Mouse (Mus musculus): ENCODE measurements around the gene Myo16. TPM values are rescaled to one million over a fixed set of nuclear protein-coding genes. Genes with fewer than 3 reads are reported as not detected.

Gene Myo16
- polyA plus RNA-seq, 1 experiment from 2014 or later, result 0.67 TPM

- whole genome bisulfite sequencing, result 84% methylated on average over 3 of the region's 3 CpGs
These were observed 392.2 kb downstream of the Myo16 start for GRCm38 (mm10) chr8:10545890-10546289.

DNA sequence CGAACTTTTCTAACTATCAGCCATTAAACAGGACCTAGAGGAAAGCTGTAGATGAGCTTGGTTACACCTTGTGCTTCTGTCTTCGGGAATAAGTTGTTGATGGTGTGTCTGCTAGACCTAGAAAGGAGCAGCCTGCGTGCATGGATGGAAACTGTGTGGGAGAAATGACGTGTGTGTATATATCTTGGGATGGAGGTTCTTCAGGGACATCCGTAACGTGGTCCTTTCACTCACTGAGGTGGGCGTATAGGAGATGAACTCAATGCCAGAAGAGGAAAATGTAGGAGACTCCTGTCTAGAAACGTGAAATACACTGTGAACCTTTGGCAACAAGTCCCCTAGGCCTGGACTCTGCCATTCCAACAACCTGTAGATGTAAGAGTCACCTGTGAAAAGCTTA lies 392.8 kb downstream of the Myo16 start:
- 0 out of 2 replicates have a peak, but pooled peaks cover 7% of the 10 kb centered on the region for H3K9me3 ChIP-seq
- 82% methylated on average over 8 of the region's 8 CpGs for WGBS
- ATAC-seq (ENCODE audit: borderline replicate concordance, extremely low read depth, low FRiP score, low TSS enrichment), result no peak

More at GRCm38 (mm10) chr8:10545890-10546289, 392.2 kb downstream of the Myo16 start:
- H3K9ac ChIP-seq, result no peak overlapping the region
- no peaks in the 10 kb centered on the region for H3K36me3 ChIP-seq
- no peaks in the 10 kb centered on the region for H3K4me1 ChIP-seq
- no peak overlapping the region for H3K27ac ChIP-seq
- H3K9me3 ChIP-seq, result 0 out of 2 replicates have a peak, but pooled peaks cover 7% of the 10 kb centered on the region
- H3K4me2 ChIP-seq, result no peak overlapping the region
- H3K4me3 ChIP-seq, result no peak overlapping the region
- no peaks in the 10 kb centered on the region for H3K27me3 ChIP-seq
- ATAC-seq (ENCODE audit: borderline replicate concordance, extremely low read depth, low FRiP score, low TSS enrichment), result no peak

DNA sequence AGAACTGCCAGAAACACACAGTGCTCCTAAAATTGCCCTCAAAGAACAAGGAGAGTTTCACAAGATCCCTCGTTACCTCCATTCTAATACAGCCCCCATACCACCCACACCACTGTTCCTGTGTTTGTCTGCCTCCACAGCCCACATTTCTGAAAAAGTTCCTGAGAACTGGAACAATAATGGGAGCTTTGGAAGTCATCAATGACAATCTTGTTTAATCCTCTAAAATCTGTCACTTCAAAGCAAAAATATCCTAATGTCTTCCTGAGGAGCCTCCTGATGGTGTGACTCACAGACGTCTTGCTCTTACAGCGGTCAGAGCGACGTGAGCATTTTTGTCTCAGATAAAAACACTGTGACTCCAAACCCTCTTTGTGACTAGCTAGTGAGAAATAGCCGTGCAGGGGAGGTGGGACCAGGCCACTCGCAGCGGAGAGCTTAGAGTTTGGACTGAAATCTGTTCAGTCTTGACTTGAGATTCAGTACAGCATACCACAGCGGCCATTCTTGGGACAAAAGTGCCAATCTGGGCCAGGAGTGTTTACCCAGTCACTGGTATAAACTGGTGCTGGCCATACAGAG lies 394.4 kb downstream of the Myo16 start:
- Histone ChIP-seq H3K4me1 (no peaks in the 10 kb centered on the region), H3K9ac (no peak overlapping the region), H3K4me2 (no peak overlapping the region), H3K36me3 (no peaks in the 10 kb centered on the region), H3K27me3 (no peaks in the 10 kb centered on the region), H3K27ac (no peak overlapping the region), H3K4me3 (no peak overlapping the region), H3K9me3 (0 out of 2 replicates have a peak, but pooled peaks cover 7% of the 10 kb centered on the region)
- no peak for ATAC-seq (ENCODE audit: borderline replicate concordance, extremely low read depth, low FRiP score, low TSS enrichment)
- 39% methylated on average over 9 of the region's 9 CpGs for WGBS

More for the DNA sequence above, 392.8 kb downstream of the Myo16 start:
- Histone ChIP-seq H3K36me3 (no peaks in the 10 kb centered on the region), H3K27ac (no peak overlapping the region), H3K4me2 (no peak overlapping the region), H3K27me3 (no peaks in the 10 kb centered on the region), H3K4me3 (no peak overlapping the region), H3K4me1 (no peaks in the 10 kb centered on the region), H3K9ac (no peak overlapping the region)

DNA sequence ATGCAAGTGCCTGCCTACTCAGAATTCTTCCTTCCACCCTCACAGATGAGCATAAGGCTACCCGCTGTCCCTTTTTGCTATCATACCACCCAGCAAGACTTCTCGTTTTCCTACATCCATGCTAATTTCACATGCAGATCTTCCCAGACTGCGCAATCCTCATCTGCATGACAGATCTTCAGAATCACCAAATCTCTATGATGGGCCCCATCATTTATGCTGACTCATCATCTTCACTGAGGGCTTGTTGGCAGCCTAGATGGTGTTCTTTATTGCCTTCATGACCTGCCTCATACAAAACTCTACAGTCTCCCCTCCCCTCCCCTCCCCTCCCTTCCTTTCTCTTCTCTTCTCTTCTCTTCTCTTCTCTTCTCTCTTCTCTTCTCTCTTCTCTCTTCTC lies 395.7 kb downstream of the Myo16 start:
- H3K27ac ChIP-seq, result no peak overlapping the region
- no peaks in the 10 kb centered on the region for H3K36me3 ChIP-seq
- no peaks in the 10 kb centered on the region for H3K4me1 ChIP-seq
- H3K4me3 ChIP-seq, result no peak overlapping the region
- no peaks in the 10 kb centered on the region for H3K27me3 ChIP-seq
- 0 out of 2 replicates have a peak, but pooled peaks cover 1% of the 10 kb centered on the region for H3K9me3 ChIP-seq
- no peak overlapping the region for H3K9ac ChIP-seq
- no peak for ATAC-seq (ENCODE audit: borderline replicate concordance, extremely low read depth, low FRiP score, low TSS enrichment)
- H3K4me2 ChIP-seq, result no peak overlapping the region
- WGBS, result 90% methylated on average over 3 of the region's 3 CpGs

DNA sequence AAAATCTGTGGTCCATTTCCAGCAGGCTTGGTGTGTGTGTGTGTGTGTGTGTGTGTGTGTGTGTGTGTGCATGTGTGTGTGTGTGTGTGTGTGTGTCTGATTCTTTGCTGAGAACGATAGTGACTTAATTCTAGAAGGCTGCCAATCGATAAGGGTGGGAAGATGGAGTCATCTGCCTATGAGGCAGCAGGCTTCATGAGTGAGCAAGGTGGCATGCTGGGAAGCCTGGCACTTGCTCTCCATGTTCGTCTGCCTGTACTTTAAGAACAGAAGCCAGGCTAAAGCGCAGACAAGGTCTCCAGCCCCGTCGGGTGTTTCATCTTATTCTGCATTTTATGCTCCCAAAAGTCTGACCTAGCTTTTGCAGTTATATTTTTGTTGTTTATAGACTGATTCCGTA lies 404.2 kb downstream of the Myo16 start:
- Histone ChIP-seq H3K9ac (no peak overlapping the region), H3K4me1 (no peaks in the 10 kb centered on the region), H3K27me3 (no peaks in the 10 kb centered on the region), H3K4me3 (no peak overlapping the region), H3K36me3 (no peaks in the 10 kb centered on the region), H3K27ac (no peak overlapping the region), H3K4me2 (no peak overlapping the region), H3K9me3 (no peaks in the 10 kb centered on the region)
- no peak for ATAC-seq (ENCODE audit: borderline replicate concordance, extremely low read depth, low FRiP score, low TSS enrichment)
- WGBS, result 71% methylated on average over 7 of the region's 7 CpGs

- no peaks in the 10 kb centered on the region for H3K36me3 ChIP-seq
- H3K27me3 ChIP-seq, result no peaks in the 10 kb centered on the region
- no peak overlapping the region for H3K4me2 ChIP-seq
- ATAC-seq (ENCODE audit: borderline replicate concordance, extremely low read depth, low FRiP score, low TSS enrichment), result no peak
- no peaks in the 10 kb centered on the region for H3K4me1 ChIP-seq
- no peaks in the 10 kb centered on the region for H3K9me3 ChIP-seq
- no peak overlapping the region for H3K27ac ChIP-seq
- no peak overlapping the region for H3K9ac ChIP-seq
- H3K4me3 ChIP-seq, result no peak overlapping the region
- 80% methylated on average over 6 of the region's 6 CpGs for WGBS
These were observed 405.8 kb downstream of the Myo16 start for GRCm38 (mm10) chr8:10559479-10559878.

DNA sequence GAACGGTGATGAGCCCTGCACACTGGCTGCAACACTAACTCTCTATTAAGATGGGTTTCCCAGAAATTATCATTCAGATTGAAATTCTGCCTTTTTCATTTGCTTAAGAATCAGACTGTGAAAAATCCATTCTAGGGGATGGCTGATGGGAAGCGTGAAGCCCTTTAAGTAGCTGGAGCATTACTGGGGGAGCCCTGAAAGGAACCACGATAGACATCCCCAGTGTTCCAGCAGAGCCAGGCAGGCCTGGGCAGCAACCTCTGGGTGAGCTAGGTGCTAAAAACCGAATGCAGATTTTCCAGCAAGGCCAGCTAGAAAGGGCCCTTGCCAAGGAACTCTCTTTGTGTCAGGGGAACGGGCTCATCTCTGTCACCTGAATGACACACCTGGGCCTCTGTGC lies 407.9 kb downstream of the Myo16 start:
- no peak overlapping the region for H3K27ac ChIP-seq
- no peaks in the 10 kb centered on the region for H3K36me3 ChIP-seq
- no peak overlapping the region for H3K4me2 ChIP-seq
- H3K4me1 ChIP-seq, result no peaks in the 10 kb centered on the region
- 74% methylated on average over 5 of the region's 5 CpGs for WGBS
- H3K4me3 ChIP-seq, result no peak overlapping the region
- H3K27me3 ChIP-seq, result no peaks in the 10 kb centered on the region
- no peak overlapping the region for H3K9ac ChIP-seq
- H3K9me3 ChIP-seq, result no peaks in the 10 kb centered on the region
- ATAC-seq (ENCODE audit: borderline replicate concordance, extremely low read depth, low FRiP score, low TSS enrichment), result no peak

- Histone ChIP-seq H3K4me2 (no peak overlapping the region), H3K4me1 (no peaks in the 10 kb centered on the region), H3K4me3 (no peak overlapping the region), H3K9me3 (no peaks in the 10 kb centered on the region), H3K9ac (no peak overlapping the region), H3K27me3 (no peaks in the 10 kb centered on the region), H3K27ac (no peak overlapping the region), H3K36me3 (no peaks in the 10 kb centered on the region)
- ATAC-seq (ENCODE audit: borderline replicate concordance, extremely low read depth, low FRiP score, low TSS enrichment), result no peak
- 75% methylated on average over 13 of the region's 13 CpGs for WGBS
These were observed 408.3 kb downstream of the Myo16 start for GRCm38 (mm10) chr8:10562046-10562445.

DNA sequence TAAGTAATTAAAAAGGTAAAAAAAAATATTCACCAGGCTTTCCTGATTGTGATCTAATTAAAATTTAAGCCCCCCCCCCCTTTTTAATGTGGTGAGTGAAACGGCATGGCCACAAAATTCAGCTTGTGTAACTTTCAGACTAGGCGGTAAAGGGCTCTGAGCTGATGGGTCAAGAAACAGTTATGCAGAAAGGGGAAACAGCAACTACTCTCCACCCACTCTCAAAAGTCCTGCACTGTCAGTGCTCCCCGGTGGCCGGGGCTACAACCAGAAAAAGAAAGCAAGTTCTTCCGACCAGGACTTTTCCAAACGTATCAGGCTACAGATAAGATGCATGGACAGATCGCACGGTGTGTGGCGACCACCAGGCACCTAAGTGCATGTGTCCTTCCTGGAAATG lies 408.9 kb downstream of the Myo16 start:
- no peak overlapping the region for H3K4me2 ChIP-seq
- no peaks in the 10 kb centered on the region for H3K36me3 ChIP-seq
- 75% methylated on average over 9 of the region's 9 CpGs for WGBS
- H3K4me1 ChIP-seq, result no peaks in the 10 kb centered on the region
- H3K27me3 ChIP-seq, result no peaks in the 10 kb centered on the region
- ATAC-seq (ENCODE audit: borderline replicate concordance, extremely low read depth, low FRiP score, low TSS enrichment), result no peak
- no peak overlapping the region for H3K27ac ChIP-seq
- H3K4me3 ChIP-seq, result no peak overlapping the region
- H3K9ac ChIP-seq, result no peak overlapping the region
- H3K9me3 ChIP-seq, result no peaks in the 10 kb centered on the region

GRCm38 (mm10) chr8:10565231-10566029 lies 411.7 kb downstream of the Myo16 start:
- Histone ChIP-seq H3K4me1 (no peaks in the 10 kb centered on the region), H3K27me3 (no peaks in the 10 kb centered on the region), H3K9ac (no peak overlapping the region), H3K9me3 (no peaks in the 10 kb centered on the region), H3K4me3 (no peak overlapping the region), H3K4me2 (no peak overlapping the region), H3K36me3 (no peaks in the 10 kb centered on the region), H3K27ac (no peak overlapping the region)
- ATAC-seq (ENCODE audit: borderline replicate concordance, extremely low read depth, low FRiP score, low TSS enrichment), result no peak
- 72% methylated on average over 11 of the region's 11 CpGs for WGBS

DNA sequence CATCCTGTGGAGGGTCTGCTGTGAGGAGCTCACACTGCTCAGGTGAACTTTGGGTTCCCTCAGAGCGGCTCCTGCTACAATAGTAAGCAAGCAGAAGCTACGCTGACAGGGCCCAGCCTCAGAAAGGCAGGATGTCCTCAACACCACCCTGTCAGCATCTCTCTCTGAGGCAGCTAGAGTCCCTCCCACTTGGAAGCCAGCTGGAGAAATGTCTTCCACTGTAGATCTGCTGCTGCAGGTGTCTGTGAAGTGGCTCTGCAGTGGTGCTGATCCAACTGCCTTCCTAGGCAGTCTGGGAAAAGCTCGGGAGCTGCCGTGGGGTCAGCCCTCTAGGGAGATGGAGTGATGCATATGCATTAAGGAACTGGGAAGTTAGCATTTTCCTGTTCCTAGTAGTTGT lies 414.7 kb downstream of the Myo16 start:
- Histone ChIP-seq H3K4me1 (no peaks in the 10 kb centered on the region), H3K27ac (no peak overlapping the region)
- 58% methylated on average over 4 of the region's 4 CpGs for WGBS

GRCm38 (mm10) chr8:10574096-10574495 lies 420.4 kb downstream of the Myo16 start:
- no peak overlapping the region for H3K9ac ChIP-seq
- no peaks in the 10 kb centered on the region for H3K36me3 ChIP-seq
- H3K27ac ChIP-seq, result no peak overlapping the region
- WGBS, result 7% methylated on average over 6 of the region's 6 CpGs
- no peak for ATAC-seq (ENCODE audit: borderline replicate concordance, extremely low read depth, low FRiP score, low TSS enrichment)
- no peaks in the 10 kb centered on the region for H3K9me3 ChIP-seq
- no peak overlapping the region for H3K4me3 ChIP-seq
- H3K4me1 ChIP-seq, result no peaks in the 10 kb centered on the region
- 0 out of 2 replicates have a peak overlapping the region, but pooled peaks have one; percentile 10 for H3K4me2 ChIP-seq
- no peaks in the 10 kb centered on the region for H3K27me3 ChIP-seq

More for the DNA sequence above, 414.7 kb downstream of the Myo16 start:
- Histone ChIP-seq H3K27me3 (no peaks in the 10 kb centered on the region), H3K4me3 (no peak overlapping the region), H3K9ac (no peak overlapping the region), H3K9me3 (no peaks in the 10 kb centered on the region), H3K36me3 (no peaks in the 10 kb centered on the region), H3K4me2 (no peak overlapping the region)
- ATAC-seq (ENCODE audit: borderline replicate concordance, extremely low read depth, low FRiP score, low TSS enrichment), result no peak

All from lung, embryonic 15.5 days (tissue).